Mouse (Mus musculus): Measurements from ENCODE around the gene Xntrpc. TPM values are rescaled to one million over a fixed set of nuclear protein-coding genes. Genes with fewer than 3 reads are reported as not detected.
A peak's percentile ranks its signal among the peaks of the same experiment; 100 is the strongest.

Xntrpc gene
- polyA plus RNA-seq, 1 experiment from 2014 or later = 1.6 TPM

DNA sequence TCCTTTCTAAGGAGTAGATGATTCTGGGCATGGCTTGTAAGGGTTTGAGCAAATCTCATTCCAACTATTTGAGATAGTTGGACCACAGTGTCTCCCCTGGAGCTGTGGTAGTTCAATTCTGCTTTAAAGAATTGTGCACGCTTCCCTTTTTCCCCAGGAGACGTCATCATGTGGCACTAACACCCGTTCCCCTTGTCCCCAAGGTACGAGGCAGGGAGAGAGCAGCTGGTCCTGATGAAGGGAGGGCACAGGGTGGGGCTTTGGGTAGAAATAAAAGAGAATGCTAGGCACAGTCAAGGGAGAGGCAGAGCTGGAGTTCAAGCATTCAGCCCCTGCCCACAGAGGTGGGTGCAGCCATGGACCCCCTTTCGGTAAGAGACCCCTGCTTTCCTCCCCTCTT lies 17.3 kb downstream of the Xntrpc start, which contains the start of gene Trpc2:
Trpc2 (plus strand) TSS at position 301 of the 400 bp plus-strand sequence.
- no peaks in the 10 kb centered on the region for H3K4me1 ChIP-seq
- H3K4me3 ChIP-seq = no peak within 1 kb of the TSS
- H3K27me3 ChIP-seq = no peaks in the 10 kb centered on the region
- H3K9me3 ChIP-seq = no peaks in the 10 kb centered on the region
- H3K9ac ChIP-seq = 0 out of 2 replicates have a peak within 1 kb of the TSS, but pooled peaks have one; percentile 52
- H3K27ac ChIP-seq = no peak within 1 kb of the TSS
- H3K36me3 ChIP-seq = peaks cover 81% of the 10 kb centered on the region
- WGBS = 61% methylated on average over 5 of the region's 5 CpGs
- ATAC-seq (ENCODE audit: insufficient number of reproducible peaks, insufficient read depth, low FRiP score, low TSS enrichment, low read depth) = no peak
- H3K4me2 ChIP-seq = no peak within 1 kb of the TSS

GRCm38 (mm10) chr7:102084041-102084696 lies 18.7 kb downstream of the Xntrpc start:
- no peak overlapping the region for H3K4me2 ChIP-seq
- H3K9me3 ChIP-seq = no peaks in the 10 kb centered on the region
- H3K36me3 ChIP-seq = peaks cover 80% of the 10 kb centered on the region
- no peaks in the 10 kb centered on the region for H3K27me3 ChIP-seq
- H3K27ac ChIP-seq = no peak overlapping the region
- no peak overlapping the region for H3K4me3 ChIP-seq
- no peak overlapping the region for H3K9ac ChIP-seq
- no peak for ATAC-seq (ENCODE audit: insufficient number of reproducible peaks, insufficient read depth, low FRiP score, low TSS enrichment, low read depth)
- no peaks in the 10 kb centered on the region for H3K4me1 ChIP-seq
- WGBS = 92% methylated on average over 26 of the region's 26 CpGs

- no peak for ATAC-seq (ENCODE audit: insufficient number of reproducible peaks, insufficient read depth, low FRiP score, low TSS enrichment, low read depth)
- Histone ChIP-seq H3K4me3 (no peak overlapping the region), H3K27me3 (no peaks in the 10 kb centered on the region), H3K27ac (no peak overlapping the region), H3K4me2 (no peak overlapping the region), H3K4me1 (no peaks in the 10 kb centered on the region), H3K9ac (no peak overlapping the region), H3K9me3 (no peaks in the 10 kb centered on the region), H3K36me3 (peaks cover 70% of the 10 kb centered on the region)
- WGBS = 84% methylated on average over 4 of the region's 4 CpGs
Measured at GRCm38 (mm10) chr7:102087336-102087735, 21.8 kb downstream of the Xntrpc start.

DNA sequence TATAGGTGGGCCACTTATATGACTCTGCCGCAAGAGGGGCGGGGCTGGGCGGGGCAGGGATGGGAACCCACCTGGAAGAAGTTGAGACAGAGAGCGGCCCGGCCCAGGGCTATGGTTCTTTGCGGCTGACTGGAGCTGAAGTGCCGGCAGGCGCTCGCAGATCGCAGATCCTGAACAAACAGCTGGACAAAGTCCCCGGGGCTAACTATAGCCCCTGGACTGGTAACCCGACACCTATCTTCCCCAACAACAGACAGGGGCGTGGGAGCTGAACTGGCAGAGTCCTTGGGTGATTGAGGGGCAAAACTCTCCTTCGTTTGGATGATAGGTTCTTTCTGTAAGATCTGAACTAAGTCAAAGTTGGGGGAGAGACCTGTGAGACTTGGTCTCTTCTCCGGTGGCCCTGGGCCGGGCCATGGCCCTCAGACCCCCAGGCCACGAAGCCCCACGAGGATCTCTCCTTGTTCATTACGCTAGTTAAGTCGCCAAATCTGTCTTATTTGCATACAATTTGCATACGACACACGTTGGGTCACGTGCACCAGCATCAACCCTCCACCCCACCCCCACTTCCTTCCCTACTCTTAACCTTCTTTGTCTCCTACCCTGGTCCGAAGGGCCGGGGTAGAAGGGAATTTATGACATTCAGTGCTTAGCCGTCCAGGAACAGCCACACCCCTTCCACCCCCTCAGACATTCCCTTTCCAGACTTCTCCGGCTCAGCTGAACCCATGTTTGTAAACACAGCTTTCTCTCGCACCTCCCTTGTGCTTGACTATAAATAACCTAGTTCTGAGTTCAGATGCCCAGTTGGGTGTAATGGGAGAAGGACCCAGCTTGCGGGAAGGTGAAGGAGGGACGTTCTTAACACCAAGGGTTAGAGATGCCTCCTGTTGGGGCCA lies 34.5 kb downstream of the Xntrpc start:
- peak overlapping the region; percentile 54 for H3K9ac ChIP-seq
- WGBS = 5% methylated on average over 30 of the region's 30 CpGs
- H3K4me1 ChIP-seq = peaks cover 12% of the 10 kb centered on the region; the same call in 1 of the 2 replicates
- no peak for ATAC-seq (ENCODE audit: insufficient number of reproducible peaks, insufficient read depth, low FRiP score, low TSS enrichment, low read depth)
- H3K4me2 ChIP-seq = peak overlapping the region; percentile 62
- H3K9me3 ChIP-seq = no peaks in the 10 kb centered on the region
- peak overlapping the region; percentile 32 for H3K4me3 ChIP-seq
- no peaks in the 10 kb centered on the region for H3K27me3 ChIP-seq
- H3K27ac ChIP-seq = no peak overlapping the region
- H3K36me3 ChIP-seq = peaks cover 4% of the 10 kb centered on the region

DNA sequence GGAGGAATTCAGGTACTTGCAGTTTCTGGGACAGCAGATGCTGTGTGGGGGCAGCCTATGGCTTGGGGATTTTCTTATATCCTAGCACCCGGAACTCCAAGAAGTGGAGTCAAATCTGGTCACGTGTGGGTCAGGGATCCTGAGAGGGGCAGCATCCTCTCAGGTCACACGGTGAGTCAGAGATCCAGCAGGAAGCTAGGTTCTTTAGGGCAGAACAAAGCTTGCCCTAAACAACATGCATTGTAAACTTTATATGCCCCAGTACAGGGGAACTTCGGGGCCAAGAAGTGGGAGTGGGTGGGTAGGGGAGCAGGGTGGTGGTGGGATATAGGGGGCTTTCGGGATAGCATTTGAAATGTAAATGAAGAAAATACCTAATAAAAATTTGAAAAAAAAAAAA lies 35.4 kb downstream of the Xntrpc start:
- Histone ChIP-seq H3K4me1 (peaks cover 12% of the 10 kb centered on the region; the same call in 1 of the 2 replicates), H3K27ac (no peak overlapping the region), H3K4me2 (peak overlapping the region; percentile 62), H3K4me3 (no peak overlapping the region), H3K9me3 (no peaks in the 10 kb centered on the region), H3K27me3 (no peaks in the 10 kb centered on the region), H3K36me3 (no peaks in the 10 kb centered on the region; the same call in none of the 2 replicates), H3K9ac (no peak overlapping the region)
- 59% methylated on average over 5 of the region's 5 CpGs for WGBS
- ATAC-seq (ENCODE audit: insufficient number of reproducible peaks, insufficient read depth, low FRiP score, low TSS enrichment, low read depth) = no peak

- Histone ChIP-seq H3K4me1 (peaks cover 12% of the 10 kb centered on the region), H3K9ac (no peak within 1 kb of the TSS), H3K27ac (no peak within 1 kb of the TSS), H3K4me3 (no peak within 1 kb of the TSS), H3K36me3 (no peaks in the 10 kb centered on the region; the same call in none of the 2 replicates), H3K4me2 (peak within 1 kb of the TSS; percentile 62), H3K27me3 (no peaks in the 10 kb centered on the region), H3K9me3 (no peaks in the 10 kb centered on the region)
- no peak for ATAC-seq (ENCODE audit: insufficient number of reproducible peaks, insufficient read depth, low FRiP score, low TSS enrichment, low read depth)
- 34% methylated on average over 5 of the region's 5 CpGs for WGBS
Measured at GRCm38 (mm10) chr7:102101487-102101886, 36.0 kb downstream of the Xntrpc start, which contains the start of gene Art1. Gene Art1 (plus strand): TSS chr7:102101743.

- no peak for ATAC-seq (ENCODE audit: insufficient number of reproducible peaks, insufficient read depth, low FRiP score, low TSS enrichment, low read depth)
- H3K9me3 ChIP-seq = no peaks in the 10 kb centered on the region
- no peak overlapping the region for H3K4me3 ChIP-seq
- H3K4me1 ChIP-seq = peaks cover 16% of the 10 kb centered on the region
- H3K36me3 ChIP-seq = no peaks in the 10 kb centered on the region
- H3K27ac ChIP-seq = no peak overlapping the region
- 49% methylated on average over 8 of the region's 8 CpGs for WGBS
- H3K27me3 ChIP-seq = no peaks in the 10 kb centered on the region
- H3K4me2 ChIP-seq = no peak overlapping the region
- H3K9ac ChIP-seq = no peak overlapping the region
Measured at GRCm38 (mm10) chr7:102102241-102102640, 36.7 kb downstream of the Xntrpc start.

- no peaks in the 10 kb centered on the region for H3K36me3 ChIP-seq
- H3K9me3 ChIP-seq = no peaks in the 10 kb centered on the region
- no peaks in the 10 kb centered on the region for H3K27me3 ChIP-seq
- 47% methylated on average over 6 of the region's 6 CpGs for WGBS
- no peak overlapping the region for H3K4me3 ChIP-seq
- no peak overlapping the region for H3K27ac ChIP-seq
- ATAC-seq (ENCODE audit: insufficient number of reproducible peaks, insufficient read depth, low FRiP score, low TSS enrichment, low read depth) = no peak
- no peak overlapping the region for H3K4me2 ChIP-seq
- no peak overlapping the region for H3K9ac ChIP-seq
- H3K4me1 ChIP-seq = peaks cover 16% of the 10 kb centered on the region
Measured at GRCm38 (mm10) chr7:102102696-102103095, 37.2 kb downstream of the Xntrpc start.

- no peaks in the 10 kb centered on the region for H3K36me3 ChIP-seq
- H3K27ac ChIP-seq = no peak overlapping the region
- no peaks in the 10 kb centered on the region for H3K27me3 ChIP-seq
- no peaks in the 10 kb centered on the region for H3K9me3 ChIP-seq
- no peak overlapping the region for H3K4me3 ChIP-seq
- H3K9ac ChIP-seq = no peak overlapping the region
- peaks cover 16% of the 10 kb centered on the region for H3K4me1 ChIP-seq
- no peak overlapping the region for H3K4me2 ChIP-seq
- ATAC-seq (ENCODE audit: insufficient number of reproducible peaks, insufficient read depth, low FRiP score, low TSS enrichment, low read depth) = no peak
- WGBS = 70% methylated on average over 2 of the region's 2 CpGs
Measured at GRCm38 (mm10) chr7:102103555-102103954, 38.0 kb downstream of the Xntrpc start.

- 73% methylated on average over 5 of the region's 5 CpGs for WGBS
- Histone ChIP-seq H3K4me3 (no peak overlapping the region), H3K36me3 (no peaks in the 10 kb centered on the region), H3K27ac (no peak overlapping the region), H3K27me3 (no peaks in the 10 kb centered on the region), H3K4me1 (peaks cover 16% of the 10 kb centered on the region), H3K9me3 (no peaks in the 10 kb centered on the region), H3K9ac (no peak overlapping the region), H3K4me2 (no peak overlapping the region)
- ATAC-seq (ENCODE audit: insufficient number of reproducible peaks, insufficient read depth, low FRiP score, low TSS enrichment, low read depth) = no peak
Measured at GRCm38 (mm10) chr7:102104126-102104525, 38.6 kb downstream of the Xntrpc start.

- Histone ChIP-seq H3K27ac (no peak overlapping the region), H3K4me2 (peak overlapping the region; percentile 56)
Measured at GRCm38 (mm10) chr7:102106700-102107141, 41.2 kb downstream of the Xntrpc start.

More at GRCm38 (mm10) chr7:102106700-102107141, 41.2 kb downstream of the Xntrpc start:
- Histone ChIP-seq H3K4me1 (peaks cover 4% of the 10 kb centered on the region; the same call in 1 of the 2 replicates), H3K9ac (peak overlapping the region; percentile 54), H3K4me3 (peak overlapping the region; percentile 17), H3K27me3 (no peaks in the 10 kb centered on the region), H3K9me3 (no peaks in the 10 kb centered on the region), H3K36me3 (no peaks in the 10 kb centered on the region)
- WGBS = 15% methylated on average over 23 of the region's 23 CpGs
- no peak for ATAC-seq (ENCODE audit: insufficient number of reproducible peaks, insufficient read depth, low FRiP score, low TSS enrichment, low read depth)

Data from embryonic facial prominence, embryonic 13.5 days (tissue).